Mouse (Mus musculus) heart, embryonic 11.5 days (tissue): Measurements from ENCODE around the gene Mecr. TPM values are rescaled to one million over a fixed set of nuclear protein-coding genes. Genes with fewer than 3 reads are reported as not detected.

ENCODE experiments used
- ATAC-seq: fragments of 200-750 bp; cut with Nextera tagmentation; replicated peaks from 2 replicates; pipeline ENCODE4 v1.8.0; 2017; ENCODE audit warnings: moderate library complexity; ENCODE audit not compliant: insufficient number of reproducible peaks, low FRiP score, low TSS enrichment
- H3K27ac ChIP-seq: fragments of 300-500 bp; sonication (generic); 2 replicates; pipeline ENCODE4 v1.5.1; 2014; ENCODE audit warnings: mild to moderate bottlenecking, low read depth, low read length
- H3K27me3 ChIP-seq: fragments of 300-500 bp; sonication (generic); 2 replicates; pipeline ENCODE4 v1.6.1; 2014; ENCODE audit warnings: mild to moderate bottlenecking, low read length, mixed read lengths; ENCODE audit not compliant: control insufficient read depth, insufficient read depth
- H3K36me3 ChIP-seq: fragments of 300-500 bp; sonication (generic); 2 replicates; pipeline ENCODE4 v1.6.1; 2014; ENCODE audit warnings: mild to moderate bottlenecking, low read length, moderate library complexity, mixed read lengths; ENCODE audit not compliant: control insufficient read depth, insufficient read depth
- H3K4me1 ChIP-seq: fragments of 300-500 bp; sonication (generic); 2 replicates; pipeline ENCODE4 v1.6.1; 2014; ENCODE audit warnings: low read length; ENCODE audit not compliant: control insufficient read depth, insufficient read depth
- H3K4me2 ChIP-seq: fragments of 300-500 bp; sonication (generic); 2 replicates; pipeline ENCODE4 v1.6.1; 2014; ENCODE audit warnings: mild to moderate bottlenecking, moderate library complexity
- H3K4me3 ChIP-seq: fragments of 300-500 bp; sonication (generic); 2 replicates; pipeline ENCODE4 v1.5.1; 2014; ENCODE audit warnings: low read depth, low read length
- H3K9ac ChIP-seq: fragments of 300-500 bp; sonication (generic); 2 replicates; pipeline ENCODE4 v1.6.1; 2014; ENCODE audit warnings: mild to moderate bottlenecking, low read depth, low read length, moderate library complexity
- H3K9me3 ChIP-seq: fragments of 300-500 bp; sonication (generic); replicated peaks from 2 replicates; pipeline ENCODE4 v1.6.1; 2016; ENCODE audit warnings: low read length; ENCODE audit not compliant: control insufficient read depth
- WGBS: fragments of 180-500 bp; shearing (Covaris S2); extraction: QIAGEN DNeasy Blood & Tissue Kit; methylation state at CpG from one replicate; pipeline ENCODE4 v1.1.7; 2014; ENCODE audit not compliant: insufficient replicate concordance; 5-methylcytosine and 5-hydroxymethylcytosine counted together
- polyA plus RNA-seq: library from polyadenylated mRNA; unstranded; fragments of >200 nt; fragmentation: Nextera tagmentation; extraction: Ambion mirVana; gene quantifications from 2 replicates; pipeline ENCODE4 v1.2.1, GENCODE M21; 2014

Mecr gene
- polyA plus RNA-seq, 1 experiment from 2014 or later: 35.9 TPM

- Histone ChIP-seq H3K27ac (no peak overlapping the region), H3K4me2 (peak overlapping the region; percentile 38; the same call in 1 of the 2 replicates), H3K4me1 (peaks cover 48% of the 10 kb centered on the region), H3K4me3 (no peak overlapping the region), H3K9me3 (no peaks in the 10 kb centered on the region), H3K36me3 (no peaks in the 10 kb centered on the region), H3K27me3 (peaks cover 29% of the 10 kb centered on the region), H3K9ac (no peak overlapping the region)
- ATAC-seq: no peak
- WGBS: 5% methylated on average over 15 of the region's 15 CpGs
Observed at GRCm38 (mm10) chr4:131916425-131916824, 73.2 kb downstream of the Mecr start.

- peaks cover 34% of the 10 kb centered on the region for H3K27me3 ChIP-seq
- peak overlapping the region; percentile 2; the same call in 1 of the 2 replicates for H3K27ac ChIP-seq
- no peak overlapping the region for H3K9ac ChIP-seq
- H3K9me3 ChIP-seq: no peaks in the 10 kb centered on the region
- WGBS: 75% methylated on average over 10 of the region's 10 CpGs
- no peaks in the 10 kb centered on the region for H3K36me3 ChIP-seq
- H3K4me3 ChIP-seq: no peak overlapping the region
- peaks cover 51% of the 10 kb centered on the region for H3K4me1 ChIP-seq
- no peak overlapping the region for H3K4me2 ChIP-seq
- ATAC-seq: no peak
Observed at GRCm38 (mm10) chr4:131917010-131917555, 73.8 kb downstream of the Mecr start.

Other genes starting within 250 kb of the Mecr start
- 2.2 and 2.8 TPM in 2 replicates for gene Ptpru, start 5.2 kb upstream of the Mecr start, polyA plus RNA-seq
- gene Srsf4, start 30.1 kb downstream of the Mecr start, polyA plus RNA-seq: 67.9 and 76.7 TPM in 2 replicates
- gene Tmem200b, start 78.3 kb downstream of the Mecr start, polyA plus RNA-seq: 3.3 and 4.1 TPM in 2 replicates
- 0.10 and 0.20 TPM in 2 replicates for gene Gm10300, start 231.2 kb downstream of the Mecr start, polyA plus RNA-seq
- 67.5 and 73.2 TPM in 2 replicates for gene Epb41, start 231.9 kb downstream of the Mecr start, polyA plus RNA-seq